ENCODE assay signal across 10 mouse cellular contexts in the genomic region with DNA sequence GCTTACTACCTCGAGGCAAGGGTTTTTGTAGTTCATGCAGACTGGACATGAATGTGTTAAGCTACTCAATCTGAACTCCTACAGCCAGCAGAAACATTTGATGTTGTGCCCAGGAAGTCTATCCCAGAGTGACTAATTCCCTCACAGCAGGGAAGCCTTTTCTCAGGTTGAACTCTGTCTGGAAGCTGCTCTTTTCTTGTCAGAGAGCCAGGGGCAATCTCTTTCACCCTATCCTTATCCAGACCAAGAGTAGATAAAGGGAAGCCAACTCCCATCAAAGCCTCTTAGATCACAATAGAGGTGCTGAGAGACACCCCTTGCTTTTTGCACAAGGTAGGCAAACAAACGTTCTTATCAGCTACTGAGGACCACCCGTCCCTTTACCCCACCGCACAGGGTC.
DNase-seq lines count a peak whose midpoint lies in the region; ATAC-seq and TF ChIP-seq lines count a peak whose summit lies in the region.
"Had no signal": no experiment of that assay in that cellular context is flagged by ENCODE, and none has a peak within 500 bp of the region (broad histone marks: within the 10 kb centered on the region; RNA-seq: fewer than 3 reads in every experiment).

No protein-coding gene starts in this region.

- H3K4me3 ChIP-seq in forebrain, embryonic 14.5 days (ENCODE audit: low read depth, low read length) = no peak overlapping the region
- no peak overlapping the region for H3K4me3 ChIP-seq in forebrain, embryonic 16.5 days (replicated peaks; ENCODE audit: low read length)
- H3K4me3 ChIP-seq in lung, embryonic 14.5 days (ENCODE audit: low read depth, low read length) = no peak overlapping the region
- H3K4me3 ChIP-seq in stomach, embryonic 14.5 days (ENCODE audit: low read depth, low read length) = no peak overlapping the region
- H3K4me3 ChIP-seq: midbrain, embryonic 12.5 days had no signal

- no peaks in the 10 kb centered on the region for H3K9me3 ChIP-seq in forebrain, embryonic 14.5 days (replicated peaks; ENCODE audit: control insufficient read depth, low read length)
- no peaks in the 10 kb centered on the region for H3K9me3 ChIP-seq in forebrain, embryonic 16.5 days (ENCODE audit: control insufficient read depth, low read length)
- H3K9me3 ChIP-seq in lung, embryonic 14.5 days (ENCODE audit: low read depth, low read length) = no peaks in the 10 kb centered on the region
- H3K9me3 ChIP-seq in stomach, embryonic 14.5 days (ENCODE audit: control insufficient read depth, low read depth, low read length) = no peaks in the 10 kb centered on the region
- H3K9me3 ChIP-seq: midbrain, embryonic 12.5 days had no signal

- WGBS in forebrain, embryonic 14.5 days = 11% methylated on average over 4 of the region's 4 CpGs
- WGBS in forebrain, embryonic 16.5 days = 14% methylated on average over 4 of the region's 4 CpGs
- WGBS in lung, embryonic 14.5 days = 11% methylated on average over 4 of the region's 4 CpGs
- 30% methylated on average over 4 of the region's 4 CpGs for WGBS in stomach, embryonic 14.5 days

- TF ChIP-seq CTCF in lung, embryonic 14.5 days (IDR thresholded peaks at IDR 0.05; ENCODE audit: low read depth) = no peak

- no peak overlapping the region for H3K9ac ChIP-seq in forebrain, embryonic 14.5 days (ENCODE audit: low read length)
- H3K9ac ChIP-seq in forebrain, embryonic 16.5 days (replicated peaks; ENCODE audit: low read depth, low read length) = no peak overlapping the region
- H3K9ac ChIP-seq in lung, embryonic 14.5 days = no peak overlapping the region
- no peak overlapping the region for H3K9ac ChIP-seq in stomach, embryonic 14.5 days (replicated peaks; ENCODE audit: low read depth, low read length)
- H3K9ac ChIP-seq: midbrain, embryonic 12.5 days had no signal

- no peak overlapping the region for H3K27ac ChIP-seq in forebrain, embryonic 14.5 days (ENCODE audit: low read depth, low read length)
- H3K27ac ChIP-seq in forebrain, embryonic 16.5 days (ENCODE audit: low read length) = no peak overlapping the region
- peak overlapping the region; percentile 55 for H3K27ac ChIP-seq in lung, embryonic 14.5 days (ENCODE audit: low read depth)
- H3K27ac ChIP-seq in stomach, embryonic 14.5 days (ENCODE audit: low read length) = no peak overlapping the region
- H3K27ac ChIP-seq: midbrain, embryonic 12.5 days had no signal

- ATAC-seq in forebrain, embryonic 14.5 days = no peak
- no peak for ATAC-seq in forebrain, embryonic 16.5 days
- ATAC-seq in lung, embryonic 14.5 days (ENCODE audit: insufficient read depth) = peak; percentile 90
- peak; percentile 78 for ATAC-seq in stomach, embryonic 14.5 days (ENCODE audit: insufficient number of reproducible peaks, insufficient read depth, low FRiP score, low read depth)

- H3K27me3 ChIP-seq in forebrain, embryonic 14.5 days (replicated peaks; ENCODE audit: control insufficient read depth, insufficient read depth, low read length) = no peaks in the 10 kb centered on the region
- H3K27me3 ChIP-seq in forebrain, embryonic 16.5 days (replicated peaks; ENCODE audit: control insufficient read depth, insufficient read depth, low read length) = no peaks in the 10 kb centered on the region
- no peaks in the 10 kb centered on the region for H3K27me3 ChIP-seq in lung, embryonic 14.5 days (ENCODE audit: insufficient read depth, low read length)
- H3K27me3 ChIP-seq in stomach, embryonic 14.5 days (ENCODE audit: control insufficient read depth, insufficient read depth, low read length) = no peaks in the 10 kb centered on the region
- H3K27me3 ChIP-seq: midbrain, embryonic 12.5 days had no signal

- H3K4me1 ChIP-seq in forebrain, embryonic 14.5 days (ENCODE audit: control insufficient read depth, insufficient read depth, low read length) = no peaks in the 10 kb centered on the region
- H3K4me1 ChIP-seq in forebrain, embryonic 16.5 days (replicated peaks; ENCODE audit: control insufficient read depth, insufficient read depth, low read length) = no peaks in the 10 kb centered on the region; the same call in 1 of the 2 replicates
- peaks cover 15% of the 10 kb centered on the region; the same call in 1 of the 2 replicates for H3K4me1 ChIP-seq in lung, embryonic 14.5 days (ENCODE audit: insufficient read depth)
- peaks cover 7% of the 10 kb centered on the region for H3K4me1 ChIP-seq in stomach, embryonic 14.5 days (ENCODE audit: control insufficient read depth, insufficient read depth, low read length)
- H3K4me1 ChIP-seq: midbrain, embryonic 12.5 days had no signal

- H3K4me2 ChIP-seq in forebrain, embryonic 14.5 days (ENCODE audit: low read length) = no peak overlapping the region
- no peak overlapping the region for H3K4me2 ChIP-seq in forebrain, embryonic 16.5 days (ENCODE audit: low read length)
- no peak overlapping the region for H3K4me2 ChIP-seq in lung, embryonic 14.5 days
- no peak overlapping the region for H3K4me2 ChIP-seq in stomach, embryonic 14.5 days (replicated peaks; ENCODE audit: low read depth, low read length)
- H3K4me2 ChIP-seq: liver, embryonic 11.5 days; midbrain, embryonic 12.5 days had no signal

- no peaks in the 10 kb centered on the region for H3K36me3 ChIP-seq in forebrain, embryonic 14.5 days (ENCODE audit: control insufficient read depth, insufficient read depth, low read length)
- H3K36me3 ChIP-seq in forebrain, embryonic 16.5 days (ENCODE audit: control insufficient read depth, insufficient read depth) = no peaks in the 10 kb centered on the region
- no peaks in the 10 kb centered on the region for H3K36me3 ChIP-seq in lung, embryonic 14.5 days (ENCODE audit: insufficient read depth)
- no peaks in the 10 kb centered on the region for H3K36me3 ChIP-seq in stomach, embryonic 14.5 days (ENCODE audit: control insufficient read depth, insufficient read depth, low read length)
- H3K36me3 ChIP-seq: midbrain, embryonic 12.5 days had no signal

- peak; percentile 43 for DNase-seq in forebrain, embryonic 14.5 days (ENCODE audit: low spot score)
- DNase-seq in lung, embryonic 14.5 days = peak; percentile 82
- DNase-seq in lung, postnatal 14 days = no peak
- DNase-seq in brain, embryonic 18.5 days (ENCODE audit: low read depth, low spot score) = peak; percentile 3
- no peak for DNase-seq in layer of hippocampus, adult 11-12 months (ENCODE audit: low spot score)
- no peak for DNase-seq in layer of hippocampus, adult 8-10 months (ENCODE audit: low spot score in 2 of 2)

Comparison
In these comparisons a context has a peak if more than half of its experiments do, and no peak if none do; other contexts are left out.
1. DNase-seq: peak in forebrain, embryonic 14.5 days (single experiment), lung, embryonic 14.5 days (single experiment) and brain, embryonic 18.5 days (single experiment); none in lung, postnatal 14 days (single experiment), layer of hippocampus, adult 11-12 months (single experiment) and layer of hippocampus, adult 8-10 months (0 of 2).
2. ATAC-seq: peak in lung, embryonic 14.5 days (single experiment) and stomach, embryonic 14.5 days (single experiment); none in forebrain, embryonic 14.5 days (single experiment) and forebrain, embryonic 16.5 days (single experiment).